Mouse (Mus musculus) midbrain, embryonic 16.5 days (tissue): ENCODE results near the gene Reep1. TPM values are rescaled to one million over a fixed set of nuclear protein-coding genes. Genes with fewer than 3 reads are reported as not detected.

Experiments used
- ATAC-seq: fragments of 200-750 bp; cut with Nextera tagmentation; 2 replicates; pipeline ENCODE4 v1.8.0; 2017; ENCODE audit warnings: moderate TSS enrichment
- H3K27ac ChIP-seq: fragments of 300-500 bp; sonication (generic); 2 replicates; pipeline ENCODE4 v1.5.1; 2014; ENCODE audit warnings: mild to moderate bottlenecking, low read length, mixed read lengths
- H3K27me3 ChIP-seq: fragments of 300-500 bp; sonication (generic); 2 replicates; pipeline ENCODE4 v1.6.1; 2014; ENCODE audit warnings: low read depth, low read length, mixed read lengths; ENCODE audit not compliant: control insufficient read depth, insufficient read depth
- H3K36me3 ChIP-seq: fragments of 300-500 bp; sonication (generic); 2 replicates; pipeline ENCODE4 v1.6.1; 2014; ENCODE audit warnings: mild to moderate bottlenecking, low read length, moderate library complexity, mixed read lengths; ENCODE audit not compliant: control insufficient read depth, insufficient read depth
- H3K4me1 ChIP-seq: fragments of 300-500 bp; sonication (generic); 2 replicates; pipeline ENCODE4 v1.6.1; 2014; ENCODE audit warnings: mild to moderate bottlenecking, low read length, mixed read lengths; ENCODE audit not compliant: control insufficient read depth, insufficient read depth
- H3K4me2 ChIP-seq: fragments of 300-500 bp; sonication (generic); 2 replicates; pipeline ENCODE4 v1.6.1; 2014; ENCODE audit warnings: mild to moderate bottlenecking, low read length, mixed read lengths
- H3K4me3 ChIP-seq: fragments of 300-500 bp; sonication (generic); 2 replicates; pipeline ENCODE4 v1.5.1; 2014; ENCODE audit warnings: low read depth, mild to moderate bottlenecking, low read length, moderate library complexity, mixed read lengths
- H3K9ac ChIP-seq: fragments of 300-500 bp; sonication (generic); 2 replicates; pipeline ENCODE4 v1.6.1; 2014; ENCODE audit warnings: low read depth, low read length, mixed read lengths
- H3K9me3 ChIP-seq: fragments of 300-500 bp; sonication (generic); replicated peaks from 2 replicates; pipeline ENCODE4 v1.6.1; 2014; ENCODE audit warnings: mild to moderate bottlenecking, low read length, mixed read lengths; ENCODE audit not compliant: control insufficient read depth, poor library complexity, severe bottlenecking
- WGBS: fragments of 180-500 bp; shearing (Covaris S2); extraction: QIAGEN DNeasy Blood & Tissue Kit; methylation state at CpG from one replicate; pipeline ENCODE4 v1.1.7; 2014; 5-methylcytosine and 5-hydroxymethylcytosine counted together
- polyA plus RNA-seq: library from polyadenylated mRNA; unstranded; fragments of >200 nt; fragmentation: Nextera tagmentation; extraction: Ambion mirVana; gene quantifications from 2 replicates; pipeline ENCODE4 v1.2.1, GENCODE M21; 2015

The Reep1 gene
- polyA plus RNA-seq, 1 experiment from 2014 or later: 350 TPM

GRCm38 (mm10) chr6:71726710-71727109 lies 19.3 kb downstream of the Reep1 start:
- H3K27ac ChIP-seq: no peak overlapping the region
- no peak overlapping the region for H3K9ac ChIP-seq
- 95% methylated on average over 7 of the region's 7 CpGs for WGBS
- no peak overlapping the region for H3K4me3 ChIP-seq
- H3K4me1 ChIP-seq: peaks cover 6% of the 10 kb centered on the region; the same call in 1 of the 2 replicates
- H3K4me2 ChIP-seq: no peak overlapping the region
- H3K27me3 ChIP-seq: no peaks in the 10 kb centered on the region
- no peak for ATAC-seq
- H3K9me3 ChIP-seq: no peaks in the 10 kb centered on the region
- no peaks in the 10 kb centered on the region for H3K36me3 ChIP-seq

GRCm38 (mm10) chr6:71728306-71728705 lies 20.9 kb downstream of the Reep1 start:
- H3K9ac ChIP-seq: no peak overlapping the region
- no peak overlapping the region for H3K4me3 ChIP-seq
- H3K27ac ChIP-seq: no peak overlapping the region
- H3K4me1 ChIP-seq: peaks cover 4% of the 10 kb centered on the region; the same call in 1 of the 2 replicates
- H3K27me3 ChIP-seq: no peaks in the 10 kb centered on the region
- ATAC-seq: no peak
- no peaks in the 10 kb centered on the region for H3K36me3 ChIP-seq
- WGBS: 90% methylated on average over 3 of the region's 3 CpGs
- no peak overlapping the region for H3K4me2 ChIP-seq
- H3K9me3 ChIP-seq: no peaks in the 10 kb centered on the region

- Histone ChIP-seq H3K27ac (no peak overlapping the region), H3K9me3 (no peaks in the 10 kb centered on the region), H3K36me3 (no peaks in the 10 kb centered on the region), H3K4me1 (peaks cover 3% of the 10 kb centered on the region; the same call in 1 of the 2 replicates), H3K4me2 (no peak overlapping the region), H3K9ac (no peak overlapping the region), H3K4me3 (no peak overlapping the region), H3K27me3 (no peaks in the 10 kb centered on the region)
- WGBS: 57% methylated on average over 4 of the region's 4 CpGs
- ATAC-seq: no peak
Observed at GRCm38 (mm10) chr6:71734910-71735599, 27.7 kb downstream of the Reep1 start.

- Histone ChIP-seq H3K4me3 (no peak overlapping the region), H3K27me3 (no peaks in the 10 kb centered on the region), H3K36me3 (no peaks in the 10 kb centered on the region), H3K9me3 (no peaks in the 10 kb centered on the region), H3K4me2 (no peak overlapping the region), H3K9ac (no peak overlapping the region), H3K27ac (no peak overlapping the region), H3K4me1 (peaks cover 8% of the 10 kb centered on the region)
- 19% methylated on average over 4 of the region's 4 CpGs for WGBS
- ATAC-seq: no peak
Observed at GRCm38 (mm10) chr6:71735600-71736010, 28.2 kb downstream of the Reep1 start.

GRCm38 (mm10) chr6:71736101-71736500 lies 28.7 kb downstream of the Reep1 start:
- H3K4me3 ChIP-seq: no peak overlapping the region
- H3K4me1 ChIP-seq: peaks cover 12% of the 10 kb centered on the region
- H3K36me3 ChIP-seq: no peaks in the 10 kb centered on the region
- no peak for ATAC-seq
- no peak overlapping the region for H3K9ac ChIP-seq
- no peak overlapping the region for H3K4me2 ChIP-seq
- no peak overlapping the region for H3K27ac ChIP-seq
- H3K9me3 ChIP-seq: no peaks in the 10 kb centered on the region
- WGBS: 93% methylated on average over 5 of the region's 5 CpGs
- no peaks in the 10 kb centered on the region for H3K27me3 ChIP-seq

GRCm38 (mm10) chr6:71737202-71737601 lies 29.8 kb downstream of the Reep1 start:
- H3K9me3 ChIP-seq: no peaks in the 10 kb centered on the region
- H3K27me3 ChIP-seq: no peaks in the 10 kb centered on the region
- peaks cover 16% of the 10 kb centered on the region for H3K4me1 ChIP-seq
- H3K27ac ChIP-seq: no peak overlapping the region
- WGBS: 68% methylated on average over 8 of the region's 8 CpGs
- ATAC-seq: no peak
- no peak overlapping the region for H3K4me3 ChIP-seq
- no peak overlapping the region for H3K4me2 ChIP-seq
- no peak overlapping the region for H3K9ac ChIP-seq
- no peaks in the 10 kb centered on the region for H3K36me3 ChIP-seq

- 71% methylated on average over 4 of the region's 4 CpGs for WGBS
- no peaks in the 10 kb centered on the region for H3K9me3 ChIP-seq
- H3K27me3 ChIP-seq: no peaks in the 10 kb centered on the region
- H3K4me2 ChIP-seq: no peak overlapping the region
- no peaks in the 10 kb centered on the region for H3K36me3 ChIP-seq
- peaks cover 16% of the 10 kb centered on the region for H3K4me1 ChIP-seq
- H3K27ac ChIP-seq: no peak overlapping the region
- no peak overlapping the region for H3K9ac ChIP-seq
- no peak for ATAC-seq
- no peak overlapping the region for H3K4me3 ChIP-seq
Observed at GRCm38 (mm10) chr6:71738611-71739010, 31.2 kb downstream of the Reep1 start.

- Histone ChIP-seq H3K9ac (no peak overlapping the region), H3K4me3 (no peak overlapping the region), H3K4me2 (peak overlapping the region; percentile 20; the same call in 1 of the 2 replicates), H3K36me3 (no peaks in the 10 kb centered on the region), H3K9me3 (no peaks in the 10 kb centered on the region), H3K4me1 (peaks cover 16% of the 10 kb centered on the region), H3K27ac (peak overlapping the region; percentile 64), H3K27me3 (no peaks in the 10 kb centered on the region)
- WGBS: 24% methylated on average over 13 of the region's 13 CpGs
- ATAC-seq: 0 out of 2 replicates have a peak, but pooled peaks have one; percentile 5
Observed at GRCm38 (mm10) chr6:71740921-71741320, 33.6 kb downstream of the Reep1 start.

GRCm38 (mm10) chr6:71741998-71742636 lies 34.8 kb downstream of the Reep1 start:
- H3K4me3 ChIP-seq: no peak overlapping the region
- H3K36me3 ChIP-seq: no peaks in the 10 kb centered on the region
- no peak overlapping the region for H3K27ac ChIP-seq
- no peak overlapping the region for H3K9ac ChIP-seq
- no peak for ATAC-seq
- H3K27me3 ChIP-seq: no peaks in the 10 kb centered on the region
- no peak overlapping the region for H3K4me2 ChIP-seq
- no peaks in the 10 kb centered on the region for H3K9me3 ChIP-seq
- H3K4me1 ChIP-seq: peaks cover 16% of the 10 kb centered on the region
- WGBS: 83% methylated on average over 6 of the region's 6 CpGs
